Mouse (Mus musculus): ENCODE measurements around the gene Hpdl. TPM values are rescaled to one million over a fixed set of nuclear protein-coding genes. Genes with fewer than 3 reads are reported as not detected.

Hpdl gene
- polyA plus RNA-seq, 1 experiment, result 0.22 TPM

DNA sequence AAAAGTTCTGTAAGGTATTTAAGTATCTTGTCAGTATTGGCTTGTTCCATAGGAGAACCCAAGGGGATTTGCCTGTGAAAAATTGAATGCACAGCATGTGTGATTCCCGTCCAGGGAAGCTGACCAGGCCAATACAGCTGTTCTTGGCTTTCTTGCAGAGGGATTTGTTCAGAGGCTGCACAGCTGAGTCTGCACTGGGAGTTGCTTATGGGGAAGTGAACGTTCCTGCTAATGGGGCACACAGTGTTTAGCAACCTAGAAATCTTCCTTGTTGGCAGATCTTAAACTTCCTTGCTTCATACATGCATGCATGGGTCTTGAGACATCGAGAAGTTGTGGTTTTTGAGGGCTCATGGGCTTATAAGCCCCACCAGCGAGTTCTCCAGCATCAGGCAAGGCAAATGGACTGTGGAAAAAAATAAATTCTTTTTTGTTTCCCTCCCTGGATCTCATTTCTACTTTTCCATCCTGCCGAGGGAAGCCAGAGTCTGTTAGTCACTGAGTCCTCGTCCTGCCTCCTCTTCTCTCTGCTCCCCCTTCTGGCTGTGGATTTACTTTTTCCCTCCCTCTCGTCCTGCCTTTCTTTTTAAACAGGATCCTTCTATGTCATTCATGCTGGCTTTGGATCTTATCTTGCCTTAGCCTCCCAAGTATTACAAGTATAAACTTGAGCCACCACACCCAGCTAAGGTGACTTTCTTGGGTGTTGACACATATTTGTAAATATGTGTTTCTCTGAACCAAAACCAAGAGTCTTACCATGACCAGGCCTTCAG is 33.3 kb downstream of the Hpdl start:
- Histone ChIP-seq H3K36me3 (ENCODE audit: control insufficient read depth, insufficient read depth, low read length) (peaks cover 3% of the 10 kb centered on the region; the same call in 1 of the 2 replicates), H3K4me1 (ENCODE audit: control insufficient read depth, insufficient read depth, insufficient read length) (no peaks in the 10 kb centered on the region), H3K4me3 (ENCODE audit: extremely low read depth, insufficient read depth, insufficient read length) (no peak overlapping the region), H3K27me3 (ENCODE audit: control insufficient read depth, insufficient read depth, low read length) (no peaks in the 10 kb centered on the region), H3K27ac (ENCODE audit: insufficient read depth, low read length) (no peak overlapping the region)
- DNase-seq (ENCODE audit: low read depth in 1 of 2, low spot score in 2 of 2), result no peak
- 28% methylated on average over 7 of the region's 7 CpGs for whole genome bisulfite sequencing
- TF ChIP-seq POLR2A (IDR thresholded peaks at IDR 0.05; ENCODE audit: low read depth, low read length) (no peak), CTCF (IDR thresholded peaks at IDR 0.05; ENCODE audit: extremely low read depth, insufficient read depth, insufficient read length, insufficient replicate concordance) (no peak)

DNA sequence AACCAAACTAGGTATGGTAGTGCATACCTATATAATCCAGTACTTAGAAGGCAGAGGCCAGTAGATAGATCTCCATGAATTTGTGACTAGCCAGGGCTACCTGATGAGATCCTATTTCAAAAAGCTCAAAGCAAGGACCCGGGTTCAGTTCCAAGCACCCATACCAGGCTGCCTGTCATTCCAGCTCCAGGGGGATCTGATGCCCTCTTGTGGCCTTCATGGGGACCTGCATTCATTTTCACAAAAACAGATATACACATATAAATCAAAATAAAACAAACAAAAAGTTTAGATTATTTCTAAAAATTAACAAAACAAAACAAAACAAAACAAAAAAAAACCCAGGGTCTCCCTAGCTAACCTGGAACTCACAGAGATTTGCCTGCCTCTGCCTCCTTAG is 34.9 kb downstream of the Hpdl start:
- Histone ChIP-seq H3K36me3 (ENCODE audit: control insufficient read depth, insufficient read depth, low read length) (no peaks in the 10 kb centered on the region), H3K4me3 (ENCODE audit: extremely low read depth, insufficient read depth, insufficient read length) (no peak overlapping the region), H3K27ac (ENCODE audit: insufficient read depth, low read length) (no peak overlapping the region), H3K27me3 (ENCODE audit: control insufficient read depth, insufficient read depth, low read length) (no peaks in the 10 kb centered on the region), H3K4me1 (ENCODE audit: control insufficient read depth, insufficient read depth, insufficient read length) (no peaks in the 10 kb centered on the region)
- TF ChIP-seq POLR2A (IDR thresholded peaks at IDR 0.05; ENCODE audit: low read depth, low read length) (no peak), CTCF (IDR thresholded peaks at IDR 0.05; ENCODE audit: extremely low read depth, insufficient read depth, insufficient read length, insufficient replicate concordance) (no peak)
- 95% methylated on average over 1 of the region's 1 CpGs for WGBS
- no peak for DNase-seq (ENCODE audit: low read depth in 1 of 2, low spot score in 2 of 2)

DNA sequence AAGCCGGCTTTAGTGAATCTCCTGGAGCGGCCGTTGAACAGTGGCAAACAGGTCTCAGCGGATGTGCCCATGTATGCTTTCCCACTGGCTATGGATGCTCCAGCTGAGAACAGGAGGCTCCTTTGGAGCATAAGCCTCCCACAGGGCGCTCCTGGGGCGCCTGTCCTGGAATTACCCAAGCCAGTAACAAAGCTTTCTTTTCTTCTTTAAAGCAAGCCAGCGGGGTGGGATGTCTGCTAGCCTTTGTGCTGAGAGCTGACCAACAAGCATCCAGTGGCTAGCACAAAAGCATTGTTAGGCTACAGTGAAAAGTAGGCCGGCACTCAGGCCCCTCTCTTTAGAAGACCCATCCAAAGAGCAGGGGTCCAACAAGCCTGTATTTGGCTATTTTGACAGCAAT is 39.3 kb downstream of the Hpdl start:
- no peaks in the 10 kb centered on the region for H3K27me3 ChIP-seq (ENCODE audit: control insufficient read depth, insufficient read depth, low read length)
- no peak for DNase-seq (ENCODE audit: low read depth in 1 of 2, low spot score in 2 of 2)
- no peaks in the 10 kb centered on the region for H3K4me1 ChIP-seq (ENCODE audit: control insufficient read depth, insufficient read depth, insufficient read length)
- TF ChIP-seq CTCF (IDR thresholded peaks at IDR 0.05; ENCODE audit: extremely low read depth, insufficient read depth, insufficient read length, insufficient replicate concordance) (no peak), POLR2A (IDR thresholded peaks at IDR 0.05; ENCODE audit: low read depth, low read length) (no peak)
- no peaks in the 10 kb centered on the region for H3K36me3 ChIP-seq (ENCODE audit: control insufficient read depth, insufficient read depth, low read length)
- WGBS, result 89% methylated on average over 8 of the region's 8 CpGs
- H3K4me3 ChIP-seq (ENCODE audit: extremely low read depth, insufficient read depth, insufficient read length), result no peak overlapping the region
- no peak overlapping the region for H3K27ac ChIP-seq (ENCODE audit: insufficient read depth, low read length)

DNA sequence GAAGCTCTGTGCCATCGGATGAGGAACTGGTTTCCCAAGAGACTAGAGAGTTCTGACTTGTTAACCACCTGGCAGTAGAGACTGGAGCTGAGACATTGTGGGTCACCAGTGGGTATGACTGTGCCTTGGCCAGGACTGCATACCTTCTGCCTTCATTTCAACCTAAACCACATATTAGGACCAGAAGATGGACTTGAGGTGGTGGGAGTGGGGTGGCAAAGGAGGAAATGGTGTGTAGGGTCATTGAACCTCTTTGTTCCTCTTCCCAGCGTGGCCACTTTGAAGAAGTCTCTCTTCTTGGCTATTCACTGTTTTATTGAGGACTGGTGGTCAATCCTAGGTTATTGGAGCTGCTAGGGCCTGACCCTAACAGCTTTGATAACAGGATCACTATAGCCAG is 40.1 kb downstream of the Hpdl start:
- H3K4me1 ChIP-seq (ENCODE audit: control insufficient read depth, insufficient read depth, insufficient read length), result no peaks in the 10 kb centered on the region
- TF ChIP-seq POLR2A (IDR thresholded peaks at IDR 0.05; ENCODE audit: low read depth, low read length) (no peak), CTCF (IDR thresholded peaks at IDR 0.05; ENCODE audit: extremely low read depth, insufficient read depth, insufficient read length, insufficient replicate concordance) (no peak)
- no peak for DNase-seq (ENCODE audit: low read depth in 1 of 2, low spot score in 2 of 2)
- H3K27me3 ChIP-seq (ENCODE audit: control insufficient read depth, insufficient read depth, low read length), result no peaks in the 10 kb centered on the region
- no peaks in the 10 kb centered on the region for H3K36me3 ChIP-seq (ENCODE audit: control insufficient read depth, insufficient read depth, low read length)
- no peak overlapping the region for H3K27ac ChIP-seq (ENCODE audit: insufficient read depth, low read length)
- 43% methylated on average over 2 of the region's 2 CpGs for WGBS
- no peak overlapping the region for H3K4me3 ChIP-seq (ENCODE audit: extremely low read depth, insufficient read depth, insufficient read length)

DNA sequence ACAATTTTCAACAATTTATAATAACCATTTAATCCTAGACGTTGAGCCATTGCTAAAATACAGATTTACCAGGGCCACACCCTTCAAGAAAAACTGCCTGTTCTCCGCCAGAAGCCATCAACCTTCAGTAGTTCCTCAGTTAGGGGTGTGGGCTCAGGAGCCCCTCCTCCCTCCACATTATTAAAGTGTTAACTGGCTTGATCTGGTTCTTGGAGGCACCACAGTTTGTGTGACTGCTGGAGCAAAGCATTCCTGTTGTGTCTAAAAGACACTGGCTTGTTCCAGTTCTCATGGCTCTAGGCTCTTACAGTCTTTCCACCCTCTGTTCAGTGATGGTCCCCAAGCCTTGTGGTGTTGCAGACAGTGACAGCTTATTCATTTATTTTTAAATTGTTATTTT is 41.0 kb downstream of the Hpdl start:
- 88% methylated on average over 2 of the region's 2 CpGs for whole genome bisulfite sequencing
- no peak for DNase-seq (ENCODE audit: low read depth in 1 of 2, low spot score in 2 of 2)
- H3K4me1 ChIP-seq (ENCODE audit: control insufficient read depth, insufficient read depth, insufficient read length), result no peaks in the 10 kb centered on the region
- H3K27me3 ChIP-seq (ENCODE audit: control insufficient read depth, insufficient read depth, low read length), result no peaks in the 10 kb centered on the region
- no peak overlapping the region for H3K4me3 ChIP-seq (ENCODE audit: extremely low read depth, insufficient read depth, insufficient read length)
- no peaks in the 10 kb centered on the region for H3K36me3 ChIP-seq (ENCODE audit: control insufficient read depth, insufficient read depth, low read length)
- TF ChIP-seq POLR2A (IDR thresholded peaks at IDR 0.05; ENCODE audit: low read depth, low read length) (no peak), CTCF (IDR thresholded peaks at IDR 0.05; ENCODE audit: extremely low read depth, insufficient read depth, insufficient read length, insufficient replicate concordance) (no peak)
- no peak overlapping the region for H3K27ac ChIP-seq (ENCODE audit: insufficient read depth, low read length)

DNA sequence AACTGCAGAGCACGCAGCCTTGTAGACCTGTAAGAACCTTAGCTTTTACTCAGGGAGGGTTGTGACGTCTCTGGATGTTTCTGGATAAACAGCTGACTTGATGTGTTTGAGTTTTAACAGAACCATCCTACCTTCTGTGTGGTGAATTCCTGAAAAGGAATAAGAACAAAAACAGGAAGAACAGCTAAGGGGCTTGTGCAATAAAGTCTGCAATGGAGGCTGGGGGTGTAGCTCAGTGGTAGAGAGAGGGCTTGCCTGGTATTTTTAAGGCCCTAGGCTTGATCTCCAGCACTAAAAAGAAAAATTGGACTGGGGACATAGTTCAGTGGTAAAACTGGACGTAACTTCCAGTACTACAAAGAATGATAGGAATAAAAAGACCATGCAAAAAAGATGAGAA is 44.4 kb downstream of the Hpdl start:
- no peaks in the 10 kb centered on the region; the same call in 1 of the 2 replicates for H3K36me3 ChIP-seq (ENCODE audit: control insufficient read depth, insufficient read depth, low read length)
- WGBS, result 90% methylated on average over 3 of the region's 3 CpGs
- no peak for DNase-seq (ENCODE audit: low read depth in 1 of 2, low spot score in 2 of 2)
- H3K4me3 ChIP-seq (ENCODE audit: extremely low read depth, insufficient read depth, insufficient read length), result no peak overlapping the region
- H3K4me1 ChIP-seq (ENCODE audit: control insufficient read depth, insufficient read depth, insufficient read length), result no peaks in the 10 kb centered on the region
- no peaks in the 10 kb centered on the region for H3K27me3 ChIP-seq (ENCODE audit: control insufficient read depth, insufficient read depth, low read length)
- H3K27ac ChIP-seq (ENCODE audit: insufficient read depth, low read length), result no peak overlapping the region
- TF ChIP-seq CTCF (IDR thresholded peaks at IDR 0.05; ENCODE audit: extremely low read depth, insufficient read depth, insufficient read length, insufficient replicate concordance), result no peak
- no peak for TF ChIP-seq POLR2A (IDR thresholded peaks at IDR 0.05; ENCODE audit: low read depth, low read length)

DNA sequence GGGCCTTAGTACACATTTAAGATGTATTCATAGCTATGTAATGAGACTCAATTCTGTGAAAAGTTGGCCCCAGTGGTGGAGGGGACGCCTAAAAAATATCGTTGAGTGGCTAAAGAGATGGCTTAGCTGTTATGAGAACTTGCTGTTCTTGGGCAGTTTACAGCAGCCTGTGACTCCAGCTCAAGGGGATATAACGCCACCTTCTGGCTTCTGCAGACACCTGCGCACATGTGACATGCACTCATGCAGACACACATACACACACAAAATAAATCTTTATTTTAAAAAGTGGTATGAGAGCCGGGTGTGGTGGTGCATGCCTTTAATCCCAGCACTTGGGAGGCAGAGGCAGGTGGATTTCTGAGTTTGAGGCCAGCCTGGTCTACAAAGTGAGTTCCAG is 45.1 kb downstream of the Hpdl start:
- DNase-seq (ENCODE audit: low read depth in 1 of 2, low spot score in 2 of 2), result no peak
- peaks cover 1% of the 10 kb centered on the region; the same call in 1 of the 2 replicates for H3K36me3 ChIP-seq (ENCODE audit: control insufficient read depth, insufficient read depth, low read length)
- no peaks in the 10 kb centered on the region for H3K27me3 ChIP-seq (ENCODE audit: control insufficient read depth, insufficient read depth, low read length)
- no peak overlapping the region for H3K4me3 ChIP-seq (ENCODE audit: extremely low read depth, insufficient read depth, insufficient read length)
- WGBS, result 88% methylated on average over 5 of the region's 5 CpGs
- TF ChIP-seq POLR2A (IDR thresholded peaks at IDR 0.05; ENCODE audit: low read depth, low read length), result no peak
- TF ChIP-seq CTCF (IDR thresholded peaks at IDR 0.05; ENCODE audit: extremely low read depth, insufficient read depth, insufficient read length, insufficient replicate concordance), result no peak
- H3K4me1 ChIP-seq (ENCODE audit: control insufficient read depth, insufficient read depth, insufficient read length), result no peaks in the 10 kb centered on the region
- no peak overlapping the region for H3K27ac ChIP-seq (ENCODE audit: insufficient read depth, low read length)

Other genes with a start within 250 kb of the Hpdl start
- 9.4 and 10.8 TPM in 2 replicates for gene Ccdc17, start 225.1 kb downstream of the Hpdl start, polyA plus RNA-seq (2012; rRNA removed)
- 2.0 and 2.6 TPM in 2 replicates for gene Nasp, start 193.8 kb downstream of the Hpdl start, polyA plus RNA-seq (2012; rRNA removed)
- 246 and 290 TPM in 2 replicates for gene Akr1a1, start 170.0 kb downstream of the Hpdl start, polyA plus RNA-seq (2012; rRNA removed)
- 23.9 and 27.8 TPM in 2 replicates for gene Prdx1, start 136.2 kb downstream of the Hpdl start, polyA plus RNA-seq (2012; rRNA removed)
- gene Mmachc, start 113.3 kb downstream of the Hpdl start, polyA plus RNA-seq (2012; rRNA removed), result 4.0 and 4.4 TPM in 2 replicates
- gene Ccdc163, start 113.2 kb downstream of the Hpdl start, polyA plus RNA-seq (2012; rRNA removed), result 15.9 and 20.3 TPM in 2 replicates
- gene Tesk2, start 100.8 kb downstream of the Hpdl start, polyA plus RNA-seq (2012; rRNA removed), result 3.1 and 3.6 TPM in 2 replicates
- gene Toe1, start 14.1 kb downstream of the Hpdl start, polyA plus RNA-seq (2012; rRNA removed), result 18.7 and 23.3 TPM in 2 replicates
- gene Mutyh, start 14.0 kb downstream of the Hpdl start, polyA plus RNA-seq (2012; rRNA removed), result 10.7 and 13.3 TPM in 2 replicates
- 0.07 TPM in 2 replicates for gene Zswim5, start 55.7 kb upstream of the Hpdl start, polyA plus RNA-seq (2012; rRNA removed)
- 72.1 and 90.6 TPM in 2 replicates for gene Urod, start 172.7 kb upstream of the Hpdl start, polyA plus RNA-seq (2012; rRNA removed)
- gene Hectd3, start 173.6 kb upstream of the Hpdl start, polyA plus RNA-seq (2012; rRNA removed), result 58.8 and 66.6 TPM in 2 replicates
- 3.6 TPM in 2 replicates for gene Eif2b3, start 197.7 kb upstream of the Hpdl start, polyA plus RNA-seq (2012; rRNA removed)